Mouse (Mus musculus) B cell, adult 2 months (primary cell): ENCODE measurements around the gene Fhl3.
A peak's percentile ranks its signal among the peaks of the same experiment; 100 is the strongest.

Experiments
- DNase-seq, 2 experiments: peaks; one replicate each; pipeline ENCODE4 v3.0.0; 2022

Gene Fhl3

GRCm38 (mm10) chr4:124700248-124700971 is at the start of gene Fhl3:
Fhl3 (plus strand) TSS chr4:124700701.
- DNase-seq: peak; percentile 63

- DNase-seq: no peak
Observed at GRCm38 (mm10) chr4:124652886-124653285, 47.6 kb upstream of the Fhl3 start.

- DNase-seq: no peak
Observed at GRCm38 (mm10) chr4:124656518-124656853, 44.0 kb upstream of the Fhl3 start, which contains the start of gene Pou3f1. Pou3f1 (plus strand) TSS chr4:124656807.

- peak; percentile 30 to 37 for DNase-seq
Observed at GRCm38 (mm10) chr4:124656854-124657650, 43.4 kb upstream of the Fhl3 start.

- DNase-seq: peak; percentile 19 to 30
Observed at GRCm38 (mm10) chr4:124657781-124658180, 42.7 kb upstream of the Fhl3 start.

- peak; percentile 21 to 25 for DNase-seq
Observed at GRCm38 (mm10) chr4:124658412-124658851, 42.1 kb upstream of the Fhl3 start.

- no peak for DNase-seq
Observed at GRCm38 (mm10) chr4:124659251-124660217, 41.0 kb upstream of the Fhl3 start.

- DNase-seq: no peak
Observed at GRCm38 (mm10) chr4:124660603-124661002, 39.9 kb upstream of the Fhl3 start.

- no peak for DNase-seq
Observed at GRCm38 (mm10) chr4:124663034-124663433, 37.5 kb upstream of the Fhl3 start.

- DNase-seq: no peak
Observed at GRCm38 (mm10) chr4:124664185-124664584, 36.3 kb upstream of the Fhl3 start.

- no peak for DNase-seq
Observed at GRCm38 (mm10) chr4:124664604-124665003, 35.9 kb upstream of the Fhl3 start.

- DNase-seq: no peak
Observed at GRCm38 (mm10) chr4:124667476-124668033, 32.9 kb upstream of the Fhl3 start.

- no peak for DNase-seq
Observed at GRCm38 (mm10) chr4:124668078-124668477, 32.4 kb upstream of the Fhl3 start.

GRCm38 (mm10) chr4:124670232-124670631 is 30.3 kb upstream of the Fhl3 start:
- DNase-seq: no peak

- DNase-seq: no peak
Observed at GRCm38 (mm10) chr4:124671583-124671982, 28.9 kb upstream of the Fhl3 start.

- DNase-seq: no peak
Observed at GRCm38 (mm10) chr4:124672347-124673320, 27.9 kb upstream of the Fhl3 start.

GRCm38 (mm10) chr4:124674334-124675032 is 26.0 kb upstream of the Fhl3 start:
- no peak for DNase-seq

GRCm38 (mm10) chr4:124675037-124675436 is 25.5 kb upstream of the Fhl3 start:
- peak; percentile 58 to 63 for DNase-seq

- no peak for DNase-seq
Observed at GRCm38 (mm10) chr4:124675958-124676357, 24.5 kb upstream of the Fhl3 start.

GRCm38 (mm10) chr4:124682270-124682669 is 18.2 kb upstream of the Fhl3 start:
- peak in 1 of 2 experiments; percentile 26 for DNase-seq

- DNase-seq: no peak
Observed at GRCm38 (mm10) chr4:124683474-124683873, 17.0 kb upstream of the Fhl3 start.
